Mouse (Mus musculus) ZHBTc4 (cell line): ENCODE data around the gene Fam234a.
A peak's percentile ranks its signal among the peaks of the same experiment; 100 is the strongest.
"Not testable (repeated sequence)": the region's sequence is repeated elsewhere in the genome, so short reads cannot be mapped to it uniquely, and the experiment has no call there.

Experiments used
- DNase-seq: peaks from one replicate; pipeline ENCODE4 v3.0.0-alpha.2; 2011; ENCODE audit warnings: low read depth, low spot score

The Fam234a gene

DNA sequence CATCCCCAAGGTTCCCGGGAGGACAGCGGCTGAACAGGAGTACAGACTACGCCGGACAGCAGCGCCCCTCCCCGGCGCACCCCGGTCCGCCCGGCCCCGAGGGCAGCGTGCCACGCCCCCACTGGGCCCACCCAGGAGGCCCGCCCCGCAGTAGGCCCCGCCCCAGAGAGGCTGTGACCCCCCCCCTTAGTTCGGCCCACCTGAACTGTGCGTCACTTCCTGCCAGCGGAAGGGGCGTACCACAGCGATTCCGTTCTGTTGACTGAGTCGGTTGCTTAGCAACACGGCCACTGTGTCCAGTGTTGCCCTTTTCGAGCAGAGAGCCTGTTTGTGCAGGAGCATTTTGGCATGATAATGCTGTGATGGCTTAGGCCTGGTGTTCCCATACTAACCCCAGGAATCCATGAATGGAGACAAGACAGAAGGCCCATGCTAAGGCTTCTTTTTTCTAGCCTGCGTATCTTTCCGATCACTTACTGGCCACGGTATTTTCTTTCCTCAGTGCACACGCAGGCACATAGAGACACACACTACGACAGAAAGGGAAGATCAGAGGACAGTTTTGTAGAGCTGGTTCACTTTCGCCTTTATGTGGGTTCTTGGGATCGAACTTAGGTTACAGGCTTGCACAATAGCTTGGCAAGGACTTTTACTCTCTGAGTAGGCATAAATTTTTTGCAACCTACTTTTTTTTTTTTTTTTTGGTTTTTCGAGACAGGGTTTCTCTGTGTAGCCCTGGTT lies at the start of gene Fam234a:
Gene Fam234a, minus strand, starts transcription at position 142 of the 741 bp plus-strand sequence.
- peak; percentile 97 for DNase-seq

DNA sequence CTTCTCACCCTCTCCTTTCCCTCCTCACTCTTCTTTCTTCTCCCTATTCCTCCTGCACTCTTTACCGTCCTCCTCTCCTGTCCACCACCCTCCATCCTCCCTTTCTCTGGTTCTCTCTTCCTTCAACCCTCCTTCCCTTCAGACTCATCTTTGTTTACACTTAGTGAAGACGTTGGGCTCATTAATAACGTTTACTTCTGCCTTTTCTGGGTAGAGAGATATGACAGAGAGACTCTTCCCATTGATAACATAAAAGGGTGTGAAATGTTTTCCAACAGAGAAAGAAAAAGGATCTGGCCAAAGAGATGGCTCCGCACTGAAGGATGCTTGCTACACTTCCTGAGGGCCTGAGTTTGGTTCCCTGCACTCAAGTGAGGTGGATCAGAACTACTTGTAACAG lies 45.4 kb upstream of the Fam234a start:
- no peak for DNase-seq

DNA sequence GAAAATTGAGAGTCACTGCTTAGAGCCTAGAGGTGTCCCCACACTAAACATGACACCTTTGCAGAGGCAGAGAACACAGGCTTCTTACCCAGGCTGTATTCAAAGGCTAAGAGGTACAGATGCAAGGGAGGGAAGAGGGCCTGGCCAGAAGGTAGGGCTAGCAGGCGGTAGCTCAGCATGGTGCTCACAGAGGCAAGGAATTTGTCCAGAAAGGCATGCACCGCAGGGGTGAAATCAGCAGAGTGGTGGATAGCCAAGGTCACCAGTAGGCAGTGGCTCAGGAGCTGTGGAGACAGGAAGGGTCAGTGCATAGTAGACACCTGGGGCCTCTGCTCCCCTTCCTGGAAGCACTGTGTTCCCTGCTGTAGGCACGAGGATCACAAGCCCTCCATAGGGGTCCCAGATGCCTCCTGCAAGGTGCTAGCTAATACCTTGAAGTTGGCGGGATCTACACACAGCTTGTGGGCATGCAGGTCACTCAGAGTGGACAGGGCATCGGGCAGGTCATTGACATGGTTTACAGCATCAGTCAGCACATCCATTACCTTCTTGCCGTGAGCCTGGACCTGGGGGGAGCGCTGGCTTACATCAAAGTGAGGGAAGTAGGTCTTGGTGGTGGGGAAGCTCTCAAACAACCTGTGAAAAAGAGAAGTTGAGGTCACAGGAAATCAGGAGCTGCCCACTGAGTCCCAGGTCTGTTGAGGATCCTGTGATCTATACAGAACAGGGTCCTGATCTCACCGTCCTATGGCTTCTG lies 42.3 kb upstream of the Fam234a start:
- DNase-seq, result peak; percentile 57

DNA sequence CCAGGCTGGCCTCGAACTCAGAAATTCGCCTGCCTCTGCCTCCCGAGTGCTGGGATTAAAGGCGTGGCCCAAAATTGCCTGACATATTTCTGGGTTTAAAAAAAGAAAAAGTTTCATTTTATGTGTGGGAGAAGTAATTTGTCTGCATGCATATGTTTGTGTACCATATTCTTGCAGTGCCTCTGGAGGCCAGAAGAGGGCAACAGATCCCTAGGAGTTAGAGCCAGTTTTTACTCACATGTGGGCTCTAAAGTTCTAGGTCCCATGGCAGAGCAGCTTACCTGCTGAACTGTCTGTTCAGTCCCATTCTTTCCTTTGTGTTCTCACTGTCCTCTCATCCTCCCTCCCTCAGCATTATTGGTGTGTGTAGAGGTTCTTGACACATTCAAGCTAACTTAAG lies 32.7 kb upstream of the Fam234a start:
- peak; percentile 72 for DNase-seq

DNA sequence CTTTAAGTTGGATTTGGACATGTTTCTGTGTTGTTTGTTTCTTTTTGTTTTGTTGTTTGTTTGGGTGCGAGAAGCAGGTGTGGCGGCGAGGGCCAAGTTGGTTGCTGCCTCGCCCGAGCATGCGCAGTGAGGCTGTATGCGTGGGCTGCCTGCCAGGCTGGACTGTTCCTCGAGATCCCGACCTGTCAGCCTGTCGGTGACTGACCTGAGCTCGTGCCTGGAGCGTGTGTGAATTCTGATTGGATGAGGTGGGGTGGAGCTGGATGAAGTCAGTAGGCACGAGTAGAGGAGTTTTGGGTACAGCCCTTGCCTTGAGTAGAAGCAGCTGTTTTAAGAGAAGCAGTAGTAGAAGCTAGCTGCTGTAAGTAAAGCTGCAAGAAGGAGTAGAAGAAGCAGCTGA lies 31.9 kb upstream of the Fam234a start:
- peak; percentile 29 for DNase-seq

DNA sequence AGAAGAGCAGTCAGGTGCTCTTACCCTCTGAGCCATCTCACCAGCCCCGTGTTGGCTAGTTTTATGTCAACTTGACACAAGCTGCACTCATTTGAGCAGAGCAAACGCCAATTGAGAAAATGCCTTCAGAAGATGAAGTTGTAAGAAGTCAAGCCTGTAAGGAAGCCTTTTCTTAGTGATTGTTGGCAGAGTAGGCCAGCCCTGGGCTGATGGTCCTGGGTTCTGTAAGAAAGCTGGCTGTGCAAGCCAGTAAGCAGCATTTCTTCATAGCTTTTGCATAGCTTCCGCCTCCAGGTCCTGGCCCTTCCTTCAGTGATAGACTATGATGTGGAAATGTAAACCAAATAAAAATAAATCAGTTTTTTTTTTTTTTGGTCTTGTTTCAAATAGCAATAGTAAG lies 28.5 kb upstream of the Fam234a start:
- DNase-seq, result no peak

DNA sequence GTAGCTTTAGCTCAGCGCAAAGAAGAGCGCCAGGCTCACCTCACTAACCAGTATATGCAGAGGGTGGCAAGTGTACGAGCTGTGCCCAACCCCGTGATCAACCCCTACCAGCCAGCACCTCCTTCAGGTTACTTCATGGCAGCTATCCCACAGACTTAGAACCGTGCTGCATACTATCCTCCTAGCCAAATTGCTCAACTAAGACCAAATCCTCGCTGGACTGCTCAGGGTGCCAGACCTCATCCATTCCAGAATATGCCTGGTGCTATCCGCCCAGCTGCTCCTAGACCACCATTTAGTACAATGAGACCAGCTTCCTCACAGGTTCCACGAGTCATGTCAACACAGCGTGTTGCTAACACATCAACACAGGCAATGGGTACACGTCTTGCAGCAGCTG lies 25.5 kb upstream of the Fam234a start:
- DNase-seq, result not testable (repeated sequence)

DNA sequence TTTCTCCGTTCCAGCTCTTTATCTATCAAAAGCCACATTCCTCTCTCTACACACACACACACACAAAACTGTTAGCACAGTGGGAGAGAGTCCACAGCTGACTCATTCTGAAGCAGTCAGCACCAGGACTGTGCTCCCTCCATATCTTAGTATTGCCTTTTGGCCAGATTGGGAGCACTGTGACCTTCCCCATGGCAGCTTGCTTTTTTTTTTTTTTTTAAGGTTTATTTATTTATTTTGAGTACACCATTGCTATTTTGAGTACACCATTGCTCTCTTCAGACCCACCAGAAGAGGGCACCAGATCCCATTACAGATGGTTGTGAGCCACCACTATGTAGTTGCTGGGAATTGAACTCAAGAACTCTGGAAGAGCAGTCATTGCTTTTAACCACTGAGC lies 24.8 kb upstream of the Fam234a start:
- peak; percentile 58 for DNase-seq

DNA sequence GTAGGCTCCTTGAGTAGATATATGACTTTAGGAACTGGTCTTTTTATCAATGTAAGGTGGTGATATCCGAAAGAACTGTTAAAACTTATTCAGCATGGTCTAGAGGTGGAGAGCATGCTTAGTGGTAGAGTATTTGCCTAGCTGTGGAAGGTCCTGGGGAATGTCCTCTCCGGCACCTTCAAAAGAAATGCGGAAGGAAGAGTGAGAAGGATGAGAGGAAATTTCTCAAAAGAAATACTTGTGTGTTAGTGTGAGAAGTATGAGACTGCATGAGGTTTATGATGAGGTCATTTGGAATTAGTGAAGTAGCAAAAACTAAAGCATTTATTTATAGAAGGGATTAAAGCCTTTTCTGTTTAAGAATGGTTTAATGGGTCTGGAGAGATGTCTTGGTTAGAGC lies 18.3 kb upstream of the Fam234a start:
- DNase-seq, result no peak

DNA sequence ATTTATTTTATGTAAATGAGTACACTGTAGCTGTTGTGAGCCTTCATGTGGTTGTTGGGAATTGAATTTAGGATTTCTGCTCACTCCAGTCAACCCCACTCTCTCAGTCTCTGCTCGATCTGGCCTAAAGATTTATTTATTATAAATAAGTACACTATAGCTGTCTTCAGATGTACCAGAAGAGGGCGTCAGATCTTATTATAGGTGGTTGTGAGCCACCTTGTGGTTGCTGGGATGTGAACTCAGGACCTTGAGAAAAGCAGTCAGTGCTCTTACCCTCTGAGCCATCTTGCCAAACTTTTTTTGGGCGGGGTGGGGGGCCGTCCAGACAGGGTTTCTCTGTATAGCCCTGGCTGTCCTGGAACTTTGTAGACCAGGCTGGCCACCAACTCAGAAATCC lies 17.8 kb upstream of the Fam234a start:
- DNase-seq, result peak; percentile 66

DNA sequence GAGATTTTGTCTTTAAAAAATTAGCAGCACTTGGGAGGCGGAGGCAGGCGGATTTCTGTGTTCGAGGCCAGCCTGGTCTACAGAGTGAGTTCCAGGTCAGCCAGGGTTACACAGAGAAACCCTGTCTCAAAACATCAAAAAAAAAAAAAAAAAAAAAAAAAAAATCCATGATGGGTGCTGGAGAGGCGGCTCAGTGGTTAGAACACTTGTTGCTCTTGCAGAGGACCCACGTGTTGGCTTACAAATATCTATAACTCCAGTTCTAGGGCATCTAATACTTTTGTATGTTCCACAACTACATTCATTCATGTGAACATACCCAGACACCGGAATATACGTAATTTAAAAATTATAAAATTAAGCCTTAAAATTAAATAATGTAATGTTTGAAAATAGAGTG lies 11.3 kb upstream of the Fam234a start:
- DNase-seq, result no peak

DNA sequence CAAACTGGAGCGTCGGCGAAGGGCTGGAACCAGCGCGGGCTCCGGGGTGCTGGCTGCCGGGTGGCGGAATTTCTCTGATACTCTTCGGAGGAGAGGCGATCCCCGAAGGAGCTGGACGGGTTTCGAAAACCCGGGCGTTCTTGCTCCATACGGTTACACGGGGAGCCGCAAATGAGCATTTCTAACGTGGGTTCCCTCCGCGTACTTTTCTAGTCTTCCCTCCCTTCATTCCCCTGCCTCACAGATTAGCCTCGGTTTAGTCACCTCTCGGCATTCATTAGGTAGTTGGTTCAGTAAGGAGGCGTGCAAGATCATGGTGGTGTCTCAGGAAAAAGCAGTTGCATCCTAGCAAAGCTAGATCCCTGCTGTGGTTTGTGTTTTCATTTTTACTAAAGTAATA lies 9.4 kb upstream of the Fam234a start:
- DNase-seq, result no peak

DNA sequence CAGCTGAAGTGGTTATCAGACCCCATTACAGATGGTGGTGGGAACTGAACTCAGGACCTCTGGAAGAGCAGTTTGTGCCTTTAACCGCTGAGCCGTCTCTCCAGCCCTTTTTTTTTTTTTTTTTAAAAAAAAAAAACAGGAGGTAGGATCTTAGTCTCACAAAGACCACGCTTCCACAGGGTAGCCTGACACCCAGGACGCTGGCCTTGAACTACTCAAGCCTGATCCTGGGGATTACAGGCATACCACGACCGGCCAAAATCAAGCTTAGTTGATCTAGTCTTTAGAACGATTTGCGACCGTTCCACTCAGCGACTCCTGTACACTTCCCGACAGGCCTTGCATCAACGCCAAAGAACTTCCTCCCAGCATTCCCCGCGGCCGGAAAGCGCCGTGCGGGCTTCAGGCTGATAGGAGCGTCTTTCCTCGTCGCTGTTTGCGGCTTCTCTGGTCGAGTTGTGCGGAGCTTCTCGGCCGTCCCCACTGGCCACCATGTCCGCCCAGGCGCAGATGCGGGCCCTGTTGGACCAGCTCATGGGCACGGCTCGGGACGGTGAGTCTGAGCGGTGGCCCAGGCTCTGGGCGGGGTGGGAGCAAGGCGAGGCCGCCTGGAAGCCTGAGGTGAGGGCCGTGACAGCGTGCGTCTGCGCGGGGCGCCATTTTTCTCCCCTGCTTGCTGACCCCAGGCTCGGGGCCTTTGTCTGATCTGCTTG lies 8.7 kb upstream of the Fam234a start, which contains the start of gene Luc7l:
Gene Luc7l, plus strand, starts transcription at position 358 of the 713 bp plus-strand sequence.
- DNase-seq, result peak; percentile 96

DNA sequence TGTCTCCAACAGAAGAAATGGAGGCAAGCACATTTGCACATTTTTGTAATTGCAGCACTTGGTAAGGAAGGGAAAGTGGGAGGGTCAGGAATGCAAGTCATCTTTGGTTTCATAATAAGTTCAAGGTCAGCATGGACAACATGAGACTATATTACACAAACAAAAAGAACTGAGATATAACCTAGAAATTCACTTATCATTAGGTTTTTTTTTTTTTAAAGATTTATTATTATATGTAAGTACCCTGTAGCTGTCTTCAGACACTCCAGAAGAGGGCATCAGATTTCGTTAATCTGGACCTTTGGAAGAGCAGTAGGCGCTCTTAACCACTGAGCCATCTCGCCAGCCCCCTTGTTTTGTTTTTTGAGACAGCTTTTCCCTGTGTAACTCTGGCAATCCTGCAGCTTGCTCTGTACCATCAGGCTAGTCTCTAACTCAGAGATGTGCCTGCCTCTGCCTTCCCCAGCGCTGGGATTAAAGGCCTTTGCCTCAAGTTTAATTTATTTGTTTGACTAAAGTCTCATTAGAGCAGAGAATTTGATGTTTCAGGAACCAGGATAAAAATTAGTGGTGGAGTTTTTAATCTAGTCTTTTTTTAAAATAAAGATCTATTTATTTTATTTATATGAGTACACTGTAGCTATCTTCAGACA lies 8.0 kb upstream of the Fam234a start:
- no peak for DNase-seq

DNA sequence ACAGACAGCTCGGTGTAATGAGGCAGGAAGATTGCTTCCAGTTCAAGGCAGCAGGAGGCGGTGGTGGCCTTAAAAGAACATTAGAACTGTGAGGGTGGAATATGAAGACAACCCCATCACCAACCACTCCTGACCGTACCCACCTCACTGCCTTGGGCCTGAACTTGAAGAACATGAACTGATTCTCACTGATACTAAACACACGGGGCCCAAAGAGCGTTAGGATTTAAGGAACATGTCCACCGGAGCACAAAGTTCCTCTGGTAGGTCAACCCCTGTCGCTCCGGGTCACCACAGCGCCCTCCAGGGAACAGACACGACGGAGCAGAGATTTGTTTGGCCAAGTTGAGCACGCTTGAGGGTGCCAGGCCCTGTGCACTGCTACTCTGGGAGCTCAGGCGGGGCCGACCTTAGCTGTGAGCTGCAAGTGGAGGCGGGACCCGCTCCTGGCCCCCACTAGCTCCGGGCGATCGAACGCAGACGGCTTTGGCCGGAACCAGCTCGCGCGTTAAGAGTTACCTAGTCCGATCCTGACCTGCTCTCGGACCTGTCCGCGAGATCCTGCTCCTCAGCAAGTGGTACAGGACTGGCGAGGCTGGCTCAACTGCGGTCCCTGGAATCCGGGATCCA lies 456 bp downstream of the Fam234a start:
- peak; percentile 91 for DNase-seq

DNA sequence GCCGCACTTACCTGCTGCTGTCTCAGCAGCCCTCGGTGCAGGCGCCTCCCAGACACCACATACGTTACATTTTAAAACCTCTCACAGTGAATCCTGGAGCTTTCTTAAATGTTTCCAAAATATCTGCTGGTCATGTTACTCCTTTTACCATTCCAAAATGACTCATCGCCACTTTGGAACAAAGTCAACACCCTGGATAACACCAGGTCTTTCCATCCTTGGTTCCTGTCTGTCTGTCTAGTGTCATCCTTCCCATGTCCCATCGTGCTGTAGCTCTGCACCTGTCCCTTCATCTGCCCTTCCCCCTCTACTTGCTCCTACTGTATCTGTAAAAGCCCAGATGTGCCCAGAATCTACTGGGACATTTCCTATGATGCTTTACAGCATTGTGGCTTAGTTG lies 3.1 kb downstream of the Fam234a start:
- no peak for DNase-seq

DNA sequence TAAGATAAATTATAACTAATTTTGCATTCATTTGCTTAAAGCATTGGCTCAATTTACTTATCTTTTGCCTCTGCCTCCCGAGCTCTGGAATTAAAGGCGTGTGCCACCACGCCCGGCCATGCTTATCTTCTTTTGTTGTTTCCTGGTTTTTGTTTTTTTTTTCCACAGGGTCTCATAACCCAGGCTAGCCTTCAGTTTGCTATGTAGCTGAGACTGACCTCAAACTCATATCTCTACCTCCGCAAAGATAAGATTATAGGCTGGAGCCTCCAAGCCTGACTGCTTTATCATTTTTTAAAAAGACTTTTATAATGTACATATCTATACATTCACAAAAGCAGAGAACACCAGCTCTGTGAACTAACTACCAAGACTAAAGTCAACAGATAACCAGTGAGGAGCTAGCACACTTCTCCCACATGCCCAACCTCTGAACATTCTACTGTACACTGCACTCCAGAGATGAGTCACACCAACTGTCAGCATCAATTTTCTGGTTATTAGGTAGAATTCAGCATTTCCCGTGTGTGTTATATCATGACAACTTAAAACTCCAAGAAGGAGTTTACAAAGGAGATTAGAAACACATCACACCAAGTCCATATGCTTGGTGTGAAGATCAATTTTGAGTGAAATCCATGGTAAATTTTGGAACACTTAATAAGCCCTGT lies 3.8 kb downstream of the Fam234a start:
- DNase-seq, result no peak

DNA sequence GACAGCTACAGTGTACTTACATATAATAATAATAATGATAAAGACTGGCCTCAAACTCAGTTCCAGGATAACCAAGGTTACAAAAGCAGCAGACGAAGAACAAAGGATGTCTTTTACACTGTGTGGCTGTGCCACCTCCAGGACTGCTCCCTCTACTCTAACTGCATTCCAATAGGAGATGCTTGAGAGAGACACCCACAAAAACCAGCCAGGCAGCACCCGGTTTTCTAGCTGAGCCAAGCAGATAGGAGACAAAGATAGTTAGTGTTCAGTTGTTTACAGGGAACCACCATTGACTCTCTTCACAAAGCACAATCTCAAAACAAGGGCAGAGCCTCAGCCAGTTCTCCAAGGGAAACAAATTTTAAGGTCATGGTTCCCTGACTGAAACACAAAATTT lies 4.5 kb downstream of the Fam234a start:
- no peak for DNase-seq

DNA sequence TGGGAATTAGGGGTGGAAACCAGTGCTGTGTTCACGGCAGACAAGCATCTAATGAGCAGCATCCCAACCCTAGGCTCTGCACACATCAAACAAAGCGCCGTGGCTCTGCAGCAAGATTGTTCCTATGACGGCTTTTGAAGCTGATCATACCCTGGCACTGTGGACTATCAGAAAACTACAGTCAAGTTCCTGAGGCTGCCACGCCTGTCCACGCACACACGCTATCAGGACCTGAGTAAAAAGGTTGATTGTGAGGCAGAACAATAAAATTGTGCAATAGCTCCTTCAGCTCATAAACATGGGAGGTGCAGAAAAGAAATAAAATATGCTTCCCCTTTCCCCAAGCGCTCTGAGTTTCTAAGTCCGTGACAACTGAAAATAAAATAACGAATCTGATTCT lies 6.4 kb downstream of the Fam234a start:
- no peak for DNase-seq

DNA sequence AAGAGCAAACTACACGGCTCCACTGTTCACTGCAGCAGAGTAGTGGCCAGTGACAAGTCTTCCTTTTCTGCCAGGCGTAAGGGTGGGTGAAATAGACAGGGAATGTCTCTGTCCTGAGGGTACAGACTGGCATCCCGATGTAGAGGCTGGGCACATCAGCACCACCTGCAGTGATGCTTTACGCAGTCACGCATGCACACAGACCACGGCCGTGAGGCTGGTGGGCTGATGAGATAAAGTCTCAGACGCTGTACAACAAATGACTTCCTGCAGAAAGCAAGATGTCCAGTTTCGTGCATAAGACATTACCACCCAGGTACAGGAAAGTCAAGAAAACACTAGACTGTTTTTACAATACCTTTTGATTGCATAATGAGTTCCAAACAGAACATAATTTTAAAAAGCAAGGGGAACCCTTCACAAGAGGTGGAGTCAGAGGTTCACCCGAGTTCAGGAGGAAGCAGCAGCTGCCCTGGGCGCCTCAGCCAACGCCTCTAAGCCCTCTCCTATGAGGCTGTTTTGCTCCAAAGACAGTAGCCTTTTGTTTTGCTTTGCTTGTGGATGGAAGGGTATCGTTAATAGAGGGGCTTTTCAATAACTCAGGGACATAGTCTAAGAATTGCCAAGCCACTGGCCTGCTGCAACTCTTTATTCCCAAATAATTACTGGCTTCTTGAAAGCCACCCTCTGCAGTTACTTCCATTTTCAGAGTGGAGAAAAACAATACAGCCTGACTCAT lies 8.8 kb downstream of the Fam234a start:
- DNase-seq, result no peak
